Mouse (Mus musculus) c-Kit-positive CD71-negative TER-119-negative erythroid progenitor cells, embryonic 14.5 days (primary cell): ENCODE results near the gene Rpn1.
A peak's percentile ranks its signal among the peaks of the same experiment; 100 is the strongest.

ENCODE experiments used
- DNase-seq: peaks from one replicate; pipeline ENCODE4 v3.0.0-alpha.2; 2013; ENCODE audit warnings: low read depth

Gene Rpn1

GRCm38 (mm10) chr6:88065968-88066367 lies 18.3 kb upstream of the Rpn1 start:
- DNase-seq, result no peak

- DNase-seq, result no peak
Observed at GRCm38 (mm10) chr6:88067722-88068121, 16.6 kb upstream of the Rpn1 start.

DNA sequence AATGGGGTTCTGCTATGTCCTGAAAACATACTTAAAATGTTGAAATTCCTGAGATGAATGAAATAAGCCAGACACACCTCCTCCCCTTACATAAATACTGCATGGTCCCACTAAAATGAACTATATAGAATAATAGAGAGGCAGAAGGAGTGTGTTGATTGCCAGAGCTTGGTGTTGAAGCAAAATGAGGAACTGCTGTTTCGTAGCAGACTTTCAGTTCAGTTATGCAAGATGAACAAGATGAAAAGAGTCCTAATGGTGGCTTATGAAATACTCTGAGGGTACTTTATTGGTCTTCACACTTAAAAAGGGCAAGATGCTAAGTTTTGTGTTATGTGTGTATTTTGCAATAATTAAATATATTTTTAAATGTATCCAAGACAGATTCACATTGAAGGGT lies 15.5 kb upstream of the Rpn1 start:
- no peak for DNase-seq

- DNase-seq, result no peak
Observed at GRCm38 (mm10) chr6:88070468-88070867, 13.8 kb upstream of the Rpn1 start.

DNA sequence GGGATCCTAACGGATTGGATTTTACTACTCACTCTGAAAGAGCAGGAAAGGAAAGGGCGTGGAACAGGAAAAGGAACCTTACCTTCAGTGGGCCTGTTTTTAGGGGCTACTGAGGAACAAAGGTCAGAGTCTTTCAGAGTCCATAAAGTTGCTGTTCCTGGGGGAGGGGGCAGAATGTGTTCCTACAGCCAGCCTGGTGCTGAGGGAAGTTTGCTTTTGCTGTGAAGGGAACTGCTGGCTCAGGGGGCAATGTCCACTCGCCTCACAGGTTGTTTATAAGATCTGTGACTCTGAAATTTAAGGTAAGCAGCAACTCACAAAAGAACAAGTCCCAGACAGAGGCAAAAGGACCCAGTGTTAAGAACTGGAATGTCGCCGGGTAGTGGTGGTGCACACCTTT lies 13.1 kb upstream of the Rpn1 start:
- no peak for DNase-seq

DNA sequence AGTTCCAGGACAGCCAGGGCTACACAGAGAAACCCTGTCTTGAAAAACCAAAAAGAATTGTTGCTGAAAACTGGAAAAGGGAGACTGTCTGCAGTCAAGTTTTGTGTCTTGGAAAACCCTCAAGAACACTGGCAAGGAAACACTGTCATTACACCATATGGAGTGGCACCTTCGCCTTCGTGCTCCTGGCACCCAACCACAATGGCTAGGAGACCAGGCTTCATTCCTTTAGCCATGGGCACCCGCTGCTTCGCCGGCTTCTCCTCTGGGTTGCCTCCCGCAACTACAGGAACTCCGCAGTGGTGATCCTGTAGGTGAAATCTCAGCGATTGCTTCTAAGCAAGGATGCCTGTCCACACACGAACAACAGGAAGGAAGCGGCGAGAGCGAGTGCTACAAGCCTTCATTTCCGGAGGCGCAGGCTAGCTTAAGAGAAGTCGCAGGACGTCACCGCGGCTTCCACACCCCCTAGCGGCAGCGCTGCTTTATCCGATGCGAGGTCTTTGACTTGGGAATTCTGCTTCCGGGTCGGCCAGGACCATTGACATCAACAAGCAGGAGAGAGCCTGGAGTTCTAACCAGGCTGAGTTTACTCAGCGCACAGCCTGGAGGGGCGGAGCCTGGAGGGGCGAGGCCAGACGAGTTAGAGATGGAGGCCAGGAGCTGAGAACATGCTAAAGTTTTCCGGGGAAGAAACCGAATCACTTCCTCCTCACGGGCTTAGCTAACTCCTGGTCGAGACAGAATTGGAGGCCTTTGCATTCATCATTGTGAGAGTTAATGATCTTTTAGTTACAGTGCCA lies 9.3 kb upstream of the Rpn1 start:
- DNase-seq, result peak; percentile 92

DNA sequence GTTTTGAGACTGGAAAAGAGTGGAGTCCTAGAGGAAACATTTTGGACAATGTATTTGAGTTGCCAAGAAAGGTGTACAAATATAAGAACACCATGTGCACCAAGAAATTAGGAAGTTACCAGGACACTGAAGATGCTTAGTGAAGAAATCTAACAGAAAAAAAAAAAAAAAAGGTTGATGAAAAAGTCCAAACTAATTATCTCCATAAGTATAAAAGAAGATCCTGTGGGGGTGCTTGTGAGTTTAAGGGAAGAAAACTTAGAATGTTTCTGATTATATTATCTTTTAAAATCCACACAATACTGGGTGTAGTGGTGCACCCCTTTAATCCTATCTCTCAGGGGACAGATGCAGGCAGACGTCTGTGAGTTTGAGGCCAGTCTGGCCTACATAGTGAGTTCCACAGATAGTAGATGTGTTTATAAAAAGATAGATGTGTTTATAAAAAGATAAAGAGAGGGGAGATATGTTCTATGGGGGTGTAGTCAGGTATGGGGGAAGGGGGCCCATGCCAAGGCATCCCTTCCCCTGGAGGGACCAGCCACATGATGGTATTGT lies 8.2 kb upstream of the Rpn1 start:
- DNase-seq, result no peak

- no peak for DNase-seq
Observed at GRCm38 (mm10) chr6:88083095-88083494, 1.2 kb upstream of the Rpn1 start.

DNA sequence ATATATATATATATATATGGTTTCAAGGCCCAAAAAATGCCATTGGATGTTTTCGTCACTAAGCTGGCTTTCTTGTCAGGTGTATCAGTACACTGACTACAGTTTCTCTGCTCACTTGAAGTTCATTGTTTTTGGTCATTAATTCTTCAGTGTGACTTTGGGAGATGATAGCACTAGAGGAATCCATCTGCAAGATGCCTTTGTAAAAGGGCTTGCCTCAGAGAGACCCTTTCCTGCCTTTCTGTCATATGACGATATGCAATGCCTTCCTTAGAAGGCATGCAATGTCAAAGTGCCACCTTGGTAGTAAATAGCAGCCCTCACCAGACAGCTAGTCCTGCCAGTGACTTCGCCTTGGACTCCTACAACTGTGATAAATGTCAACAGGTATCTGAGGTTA lies 610 bp upstream of the Rpn1 start:
- DNase-seq, result no peak

DNA sequence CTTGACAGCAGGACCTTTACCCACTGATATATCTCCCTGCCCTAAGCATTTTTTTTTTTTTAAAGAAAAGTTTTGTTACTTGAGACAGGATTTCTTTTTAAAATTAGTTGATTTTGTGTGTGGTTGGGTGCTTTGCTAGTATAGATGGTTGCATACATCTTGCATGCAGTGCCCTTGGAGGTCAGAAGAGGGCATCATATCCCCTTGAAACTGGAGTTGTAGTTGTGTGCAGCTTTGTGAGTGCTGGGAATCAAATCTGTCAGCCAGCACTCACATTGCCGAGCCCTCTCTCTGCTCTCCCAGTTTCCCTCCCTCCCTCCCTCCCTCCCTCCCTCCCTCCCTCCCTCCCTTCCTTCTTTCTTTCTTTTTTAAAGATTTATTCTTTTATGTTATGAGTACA lies 4.7 kb downstream of the Rpn1 start:
- no peak for DNase-seq

- DNase-seq, result no peak
Observed at GRCm38 (mm10) chr6:88095377-88095776, 11.1 kb downstream of the Rpn1 start.

DNA sequence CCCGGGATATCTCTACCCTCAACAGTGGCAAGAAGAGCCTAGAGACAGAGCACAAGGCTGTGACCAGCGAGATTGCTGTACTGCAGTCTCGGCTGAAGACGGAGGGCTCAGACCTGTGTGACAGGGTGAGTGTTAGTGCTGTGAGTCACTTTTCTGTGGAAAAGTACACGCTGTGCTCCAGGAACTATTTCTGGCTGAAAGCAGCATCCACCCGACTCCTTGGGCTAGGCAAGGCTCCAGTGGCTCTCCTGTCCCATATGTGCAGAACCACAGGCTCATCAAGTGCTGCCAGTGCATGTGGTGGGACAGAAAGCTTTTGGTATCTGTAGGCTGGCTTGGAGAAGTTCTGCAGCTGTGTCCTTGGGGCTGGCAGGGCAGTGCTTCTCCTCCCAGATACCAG lies 17.8 kb downstream of the Rpn1 start:
- no peak for DNase-seq

- peak; percentile 80 for DNase-seq
Observed at GRCm38 (mm10) chr6:88105783-88106611, 21.7 kb downstream of the Rpn1 start.

- DNase-seq, result no peak
Observed at GRCm38 (mm10) chr6:88106612-88107123, 22.4 kb downstream of the Rpn1 start.

DNA sequence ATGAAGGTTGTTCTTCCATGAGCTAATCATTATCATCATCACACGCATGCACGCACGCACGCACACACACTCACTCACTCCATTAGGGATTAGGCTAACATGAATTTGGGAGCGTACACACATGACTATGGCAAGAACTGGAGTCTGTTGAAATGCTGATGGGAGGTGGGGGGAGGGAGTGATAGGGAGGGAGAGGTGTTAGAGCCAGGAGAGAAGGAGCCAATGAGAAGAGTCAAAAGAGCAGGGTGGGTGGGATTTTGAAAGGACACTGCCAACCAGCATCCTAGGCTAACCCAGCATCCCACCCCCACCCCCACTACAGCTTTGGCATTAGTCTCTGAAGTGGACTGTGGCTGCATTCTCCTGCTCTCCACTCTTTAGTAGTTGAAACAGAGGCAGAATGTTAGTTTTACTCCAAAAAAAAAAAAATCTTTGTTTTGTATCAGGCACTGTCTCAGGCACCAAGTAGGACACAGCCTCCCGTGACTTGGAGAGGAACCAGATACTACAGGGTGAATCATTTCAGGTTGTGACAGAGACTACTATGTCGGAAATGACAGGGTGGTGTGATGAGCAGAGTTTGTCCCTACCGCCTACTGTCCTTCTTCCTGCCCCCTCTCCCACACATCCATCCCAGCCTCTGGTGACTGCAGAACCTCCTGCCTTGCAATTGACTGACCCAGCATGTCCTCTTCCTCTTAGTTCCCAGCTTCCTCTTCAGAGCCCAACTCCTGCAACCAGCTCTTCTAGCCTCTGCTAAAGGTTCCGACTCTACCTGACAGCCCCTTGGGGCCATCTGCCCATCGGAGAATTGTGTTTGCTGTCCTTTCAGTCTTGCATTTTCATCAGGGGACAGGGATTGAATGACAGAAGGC lies 23.6 kb downstream of the Rpn1 start:
- DNase-seq, result no peak

DNA sequence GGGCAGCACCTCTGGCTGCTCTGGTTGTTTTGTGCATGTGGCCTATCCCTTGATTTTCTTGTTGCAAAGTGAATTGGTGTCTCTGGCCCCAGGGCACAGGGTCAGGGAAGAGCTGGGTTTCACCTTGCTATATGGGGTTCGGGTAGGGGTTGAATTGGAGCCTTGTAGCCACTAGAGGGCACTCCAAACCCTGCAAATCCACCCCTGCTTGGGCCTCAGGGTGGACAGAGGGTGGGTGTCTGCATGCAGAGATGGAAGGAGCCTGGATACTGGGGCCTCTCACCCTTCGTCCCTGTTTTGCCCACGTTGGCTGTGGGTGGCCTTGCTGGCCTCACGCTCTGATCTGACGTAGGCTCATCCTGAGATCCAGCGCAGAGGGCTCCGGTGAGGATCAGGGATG lies 28.9 kb downstream of the Rpn1 start:
- peak; percentile 71 for DNase-seq

DNA sequence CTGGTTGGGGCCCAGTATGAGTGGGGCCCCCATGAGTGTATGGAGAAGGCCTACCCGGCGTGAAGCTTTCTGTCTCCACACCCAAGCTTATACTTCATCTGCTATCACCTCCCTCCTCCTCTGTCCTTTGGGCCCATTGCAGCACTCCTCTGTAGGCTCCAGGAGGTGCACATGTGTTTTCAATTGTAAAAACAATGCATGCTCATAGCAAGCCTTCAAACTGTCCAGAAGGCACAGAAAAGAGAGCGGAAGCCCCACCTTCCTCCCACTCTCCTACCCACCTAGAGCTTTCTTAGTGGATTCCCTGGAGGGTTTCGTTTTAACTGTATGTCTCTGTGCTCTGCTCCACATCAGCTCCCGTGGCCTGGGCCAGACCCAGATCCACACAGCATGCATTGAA lies 30.1 kb downstream of the Rpn1 start:
- no peak for DNase-seq

DNA sequence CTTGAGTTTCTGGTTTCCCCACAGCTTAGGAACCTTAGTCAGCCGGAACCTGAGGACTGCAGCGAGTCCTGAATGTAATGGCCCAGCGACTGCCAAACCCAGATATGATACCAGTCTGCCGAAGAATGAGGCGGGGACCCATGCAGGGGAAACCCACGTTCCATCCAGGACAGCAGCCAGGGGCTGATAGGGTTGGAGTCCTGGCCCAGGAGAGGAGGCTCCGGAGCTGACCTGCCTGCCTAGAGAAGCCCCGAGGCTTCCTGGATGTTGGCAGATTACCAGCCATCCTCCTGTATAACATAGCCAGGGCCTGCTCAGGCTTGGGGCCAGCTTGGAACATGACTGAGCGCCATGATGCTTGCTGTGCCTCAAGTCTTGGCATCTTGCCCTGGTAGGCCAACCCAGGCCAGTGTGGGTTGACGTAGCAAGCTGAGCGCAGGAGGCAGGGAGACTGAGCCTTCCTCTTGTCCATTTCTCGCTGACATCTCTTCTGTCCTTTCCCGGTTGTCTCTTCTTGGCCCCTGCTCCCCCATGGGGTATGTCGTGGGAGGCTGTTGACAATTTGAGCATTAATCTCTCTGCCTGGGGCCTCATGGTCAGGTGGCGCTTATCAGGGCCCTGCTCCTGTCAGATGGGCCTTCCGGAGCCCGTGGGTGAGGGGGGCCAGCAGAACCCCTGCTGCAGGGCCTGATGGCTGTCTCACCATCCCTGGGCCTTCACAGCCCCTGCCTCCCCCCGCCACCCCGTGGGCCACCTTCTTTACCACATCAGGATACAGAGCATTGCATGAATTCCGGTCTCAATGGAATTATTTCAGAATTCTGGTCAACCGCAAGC lies 32.3 kb downstream of the Rpn1 start:
- peak; percentile 62 for DNase-seq

DNA sequence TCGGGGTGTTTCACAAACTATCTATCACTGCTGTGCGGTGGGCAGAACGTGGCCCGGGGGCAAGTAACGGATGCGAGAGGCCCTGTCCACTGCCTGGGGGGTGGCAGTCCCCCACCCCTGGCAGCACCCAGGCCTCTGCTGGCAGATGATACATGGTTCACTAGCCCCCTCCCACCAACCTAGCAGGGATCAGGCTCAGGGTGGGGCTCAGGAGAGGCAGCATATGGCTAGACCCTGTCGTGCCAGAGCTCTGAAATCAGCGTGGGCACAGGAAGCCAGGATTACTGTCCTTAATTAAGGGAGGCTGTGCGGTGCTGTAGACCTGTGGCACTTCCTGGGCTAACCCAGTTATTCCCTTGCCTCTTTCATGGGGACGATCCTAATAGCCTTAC lies 32.9 kb downstream of the Rpn1 start:
- no peak for DNase-seq

DNA sequence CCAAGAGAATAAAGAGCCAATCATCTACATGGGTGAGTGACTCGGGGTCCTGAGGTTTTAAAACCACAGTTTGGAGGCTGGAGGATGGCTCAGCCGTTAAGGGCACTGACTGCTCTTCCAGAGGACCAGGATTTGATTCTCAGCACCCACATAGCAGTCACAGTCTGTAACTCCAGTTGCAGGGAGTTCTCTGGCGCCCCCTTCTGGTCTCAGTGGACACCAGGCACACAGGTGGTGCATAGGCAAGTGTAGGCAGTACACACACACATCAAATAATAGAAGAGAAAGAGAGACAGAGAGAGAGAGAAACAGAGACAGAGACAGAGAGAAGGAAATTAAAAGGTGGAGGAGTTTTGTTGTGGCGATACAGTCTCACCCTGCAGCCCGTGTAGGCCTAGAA lies 35.0 kb downstream of the Rpn1 start:
- DNase-seq, result no peak

- DNase-seq, result no peak
Observed at GRCm38 (mm10) chr6:88120813-88121212, 36.5 kb downstream of the Rpn1 start.
